In genomic region chr14:20294117-20294892, GRCm38 (mm10) we compare ENCODE assay signal across 8 mouse cellular contexts. TPM values are rescaled to one million over a fixed set of nuclear protein-coding genes. Genes with fewer than 3 reads are reported as not detected.
DNase-seq lines count a peak whose midpoint lies in the region; ATAC-seq lines count a peak whose summit lies in the region.

TSS of gene Nudt13 (plus strand) at chr14:20294697.

- no peaks in the 10 kb centered on the region for H3K27me3 ChIP-seq in forebrain, embryonic 14.5 days (replicated peaks; ENCODE audit: control insufficient read depth, insufficient read depth, low read length)
- no peaks in the 10 kb centered on the region for H3K27me3 ChIP-seq in neural tube, embryonic 15.5 days (replicated peaks)

- ATAC-seq in forebrain, embryonic 14.5 days: peak; percentile 99
- peak; percentile 95 for ATAC-seq in neural tube, embryonic 15.5 days (ENCODE audit: low FRiP score)

- no peak within 1 kb of the TSS for H3K27ac ChIP-seq in forebrain, embryonic 14.5 days (ENCODE audit: low read depth, low read length)
- no peak within 1 kb of the TSS for H3K27ac ChIP-seq in neural tube, embryonic 15.5 days (replicated peaks)

- H3K9ac ChIP-seq in forebrain, embryonic 14.5 days (ENCODE audit: low read length): peak within 1 kb of the TSS; percentile 59
- peak within 1 kb of the TSS; percentile 48 for H3K9ac ChIP-seq in neural tube, embryonic 15.5 days (replicated peaks)

- no peaks in the 10 kb centered on the region for H3K36me3 ChIP-seq in forebrain, embryonic 14.5 days (ENCODE audit: control insufficient read depth, insufficient read depth, low read length)
- H3K36me3 ChIP-seq in neural tube, embryonic 15.5 days: no peaks in the 10 kb centered on the region

- intact Hi-C loops in heart, postnatal 14 days (cut with DNase I): no loop called here

- peaks cover 5% of the 10 kb centered on the region; the same call in 1 of the 2 replicates for H3K4me1 ChIP-seq in forebrain, embryonic 14.5 days (ENCODE audit: control insufficient read depth, insufficient read depth, low read length)
- peaks cover 6% of the 10 kb centered on the region for H3K4me1 ChIP-seq in neural tube, embryonic 15.5 days

- H3K9me3 ChIP-seq in forebrain, embryonic 14.5 days (replicated peaks; ENCODE audit: control insufficient read depth, low read length): no peaks in the 10 kb centered on the region
- no peaks in the 10 kb centered on the region for H3K9me3 ChIP-seq in neural tube, embryonic 15.5 days (replicated peaks)

- peak; percentile 95 for DNase-seq in ES-CJ7 (ENCODE audit: low read depth, low spot score)
- peak; percentile 78 for DNase-seq in cerebellum, adult 11 months
- DNase-seq in forebrain, embryonic 14.5 days (ENCODE audit: low spot score): peak; percentile 99
- peak; percentile 72 to 85 for DNase-seq in heart, postnatal 14 days
- DNase-seq in layer of hippocampus, adult 11-12 months (ENCODE audit: low spot score): peak; percentile 90
- DNase-seq in lung, adult 18-20 months: peak; percentile 92 to 94
- peak; percentile 88 for DNase-seq in testis, postnatal 14 days (ENCODE audit: low spot score)

- 26% methylated on average over 14 of the region's 14 CpGs for WGBS in forebrain, embryonic 14.5 days
- 25% methylated on average over 14 of the region's 14 CpGs for WGBS in neural tube, embryonic 15.5 days

- H3K4me3 ChIP-seq in forebrain, embryonic 14.5 days (ENCODE audit: low read depth, low read length): peak within 1 kb of the TSS; percentile 44
- H3K4me3 ChIP-seq in neural tube, embryonic 15.5 days (replicated peaks): peak within 1 kb of the TSS; percentile 57

- peak within 1 kb of the TSS; percentile 62 for H3K4me2 ChIP-seq in forebrain, embryonic 14.5 days (ENCODE audit: low read length)
- peak within 1 kb of the TSS; percentile 60 for H3K4me2 ChIP-seq in neural tube, embryonic 15.5 days

RNA-seq across cellular contexts. Expression of gene Nudt13, which starts in this region (rescaled TPM):
- 11.1 and 14.7 TPM in 2 replicates for polyA plus RNA-seq in forebrain, embryonic 14.5 days (2014; fragmentation: Nextera tagmentation; extraction: Ambion mirVana)
- total RNA-seq in heart, postnatal 14 days (2021): 10 to 100 TPM; 25.7 to 35.1 TPM
- polyA plus RNA-seq in neural tube, embryonic 15.5 days (2015; fragmentation: Nextera tagmentation; extraction: Ambion mirVana): 14.0 and 18.0 TPM in 2 replicates
